Mouse (Mus musculus): ENCODE data around the gene Pi4kb.

- no peak for TF ChIP-seq EP300 (IDR thresholded peaks at IDR 0.05; ENCODE audit: low read length)
- no peak for TF ChIP-seq POLR2A (IDR thresholded peaks at IDR 0.05; ENCODE audit: low read depth, low read length)
- no peak for TF ChIP-seq MEF2A (IDR thresholded peaks at IDR 0.05; ENCODE audit: borderline replicate concordance, low read depth, low read length)
- TF ChIP-seq JUN (IDR thresholded peaks at IDR 0.05; ENCODE audit: insufficient read depth, low read depth, low read length): no peak
- no peak for TF ChIP-seq TCF12 (IDR thresholded peaks at IDR 0.05; ENCODE audit: low read depth, low read length)
Measured at GRCm38 (mm10) chr3:95010396-95010795, 35.9 kb downstream of the Pi4kb start.

All from CH12.LX (cell line).